Mouse (Mus musculus): Measurements from ENCODE around the gene Lpp.

DNA sequence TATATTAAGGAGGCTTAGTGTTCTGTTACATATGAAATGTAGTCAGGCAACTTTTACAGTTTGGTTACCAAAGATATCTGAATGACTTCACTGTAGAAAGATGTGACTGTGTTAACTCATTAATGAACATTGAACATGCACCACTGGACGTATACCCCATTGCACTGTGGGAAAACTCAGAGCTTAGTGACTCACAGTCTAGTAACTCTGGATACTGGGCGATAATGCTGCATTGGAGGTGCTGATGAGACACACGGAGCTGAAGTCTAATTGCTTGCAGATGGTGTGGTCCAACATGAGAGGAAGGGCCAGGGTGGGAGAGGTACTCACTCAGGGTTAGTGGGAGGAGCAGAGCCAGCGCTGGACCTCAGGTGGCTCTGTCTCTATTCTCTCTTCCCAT lies 34.7 kb downstream of the Lpp start:
- no peak for TF ChIP-seq CTCF (IDR thresholded peaks at IDR 0.05; ENCODE audit: low read depth)
- TF ChIP-seq EP300 (IDR thresholded peaks at IDR 0.05; ENCODE audit: low read depth), result no peak

Measured in liver, postnatal 0 days (tissue).